Mouse (Mus musculus): Measurements from ENCODE around the gene Ifitm5.

The Ifitm5 gene

DNA sequence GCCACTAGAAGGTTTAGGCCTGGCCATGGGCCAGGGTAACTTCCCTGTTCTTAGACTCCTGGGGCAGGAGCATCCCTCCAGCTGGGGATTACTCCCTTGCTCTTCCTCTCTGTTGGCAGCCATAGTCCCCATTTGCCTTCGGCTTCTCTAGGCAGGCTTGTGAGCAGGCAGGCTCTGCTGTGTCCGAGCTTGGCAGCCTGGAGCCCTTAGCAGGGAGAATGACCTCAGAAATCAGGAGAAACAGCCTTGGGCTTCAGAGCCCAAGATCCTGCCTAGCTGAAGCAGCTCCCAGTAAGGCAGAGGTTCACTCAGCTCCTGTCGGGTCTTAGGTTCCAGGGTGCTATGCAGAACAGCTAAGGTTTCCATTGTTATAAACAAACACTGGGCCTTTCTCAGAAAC lies 51.0 kb downstream of the Ifitm5 start:
- no peak for DNase-seq (ENCODE audit: low spot score)

Measured in layer of hippocampus, adult 11-12 months (tissue).